Mouse (Mus musculus): ENCODE results near the gene Mpeg1. TPM values are rescaled to one million over a fixed set of nuclear protein-coding genes. Genes with fewer than 3 reads are reported as not detected.

Mpeg1 gene
- total and polyA plus RNA-seq, 3 experiments: 43.8 to 270 (median 68.0) TPM

- peaks cover 35 to 98% of the 10 kb centered on the region in 2 experiments for H3K4me1 ChIP-seq (ENCODE audit: control insufficient read depth in 1 of 2, insufficient read depth in 2 of 2)
- no peak overlapping the region for H3K4me3 ChIP-seq (replicated peaks in 1 of 3; ENCODE audit: low read depth in 2 of 3, low read length in 2 of 3, poor library complexity in 1 of 3)
- H3K27me3 ChIP-seq (replicated peaks): no peaks in the 10 kb centered on the region
- peak; percentile 75 for DNase-seq (ENCODE audit: extremely low read depth)
- in situ Hi-C loops (cut with MboI; ENCODE audit: low pct_ligation_motif_present, low pct_unique_long_range_greater_than_20kb, low sequenced_read_pairs) (no loop called here), dilution Hi-C loops (cut with MboI; ENCODE audit: extremely low pct_ligation_motif_present, extremely low pct_unique_long_range_greater_than_20kb, low sequenced_read_pairs) (no loop called here)
- H3K9ac ChIP-seq (ENCODE audit: insufficient read depth, low read depth): 0 out of 2 replicates have a peak overlapping the region, but pooled peaks have one; percentile 25
- peak overlapping the region; percentile 61 for H3K4me2 ChIP-seq (ENCODE audit: insufficient read depth, low read depth, poor library complexity, severe bottlenecking)
- H3K27ac ChIP-seq (ENCODE audit: insufficient read depth, low read depth): peak overlapping the region; percentile 80
- H3K36me3 ChIP-seq (replicated peaks in 1 of 2; ENCODE audit: control insufficient read depth in 1 of 2, insufficient read depth in 1 of 2, low read length in 1 of 2): peaks cover 22 to 75% of the 10 kb centered on the region in 2 experiments
- H3K9me3 ChIP-seq (replicated peaks; ENCODE audit: low read length): no peaks in the 10 kb centered on the region
- H3K79me2 ChIP-seq (replicated peaks; ENCODE audit: control insufficient read depth, extremely low read depth, insufficient read depth, poor library complexity, severe bottlenecking): no peaks in the 10 kb centered on the region
- TF ChIP-seq NELFE (IDR thresholded peaks at IDR 0.05; ENCODE audit: low read depth, low read length): 0 out of 2 replicates have a peak, but pooled peaks have one; percentile 20
- TF ChIP-seq RAD21 (IDR thresholded peaks at IDR 0.05; ENCODE audit: low read depth, low read length): no peak
- TF ChIP-seq SIN3A (IDR thresholded peaks at IDR 0.05; ENCODE audit: low read length): peak; percentile 51
- TF ChIP-seq USF2 (conservative IDR thresholded peaks at IDR 0.05; ENCODE audit: low read depth, low read length): no peak
- no peak for TF ChIP-seq CTCF (conservative IDR thresholded peaks at IDR 0.05 in 1 of 2, IDR thresholded peaks at IDR 0.05 in 1 of 2; ENCODE audit: low read depth in 2 of 2, low read length in 2 of 2)
- TF ChIP-seq ZKSCAN1 (IDR thresholded peaks at IDR 0.05; ENCODE audit: borderline replicate concordance, low read depth, low read length): no peak
- TF ChIP-seq TBP (conservative IDR thresholded peaks at IDR 0.05; ENCODE audit: low read depth, low read length): no peak
- 0 out of 2 replicates have a peak, but pooled peaks have one; percentile 22 for TF ChIP-seq NRF1 (IDR thresholded peaks at IDR 0.05; ENCODE audit: low read depth, low read length)
- no peak for TF ChIP-seq ZC3H11A (IDR thresholded peaks at IDR 0.05; ENCODE audit: low read depth, low read length)
- no peak; the same call in 1 of the 2 replicates for TF ChIP-seq ETS1 (conservative IDR thresholded peaks at IDR 0.05; ENCODE audit: low read depth, low read length)
- no peak for TF ChIP-seq JUND (conservative IDR thresholded peaks at IDR 0.05; ENCODE audit: low read depth, low read length)
- TF ChIP-seq MXI1 (IDR thresholded peaks at IDR 0.05; ENCODE audit: low read depth, low read length): no peak; the same call in 1 of the 2 replicates
- TF ChIP-seq ZNF384 (IDR thresholded peaks at IDR 0.05; ENCODE audit: low read depth, low read length): peak; percentile 92
- TF ChIP-seq POLR2A (IDR thresholded peaks at IDR 0.05; ENCODE audit: low read depth, low read length): no peak
- no peak for TF ChIP-seq HCFC1 (IDR thresholded peaks at IDR 0.05; ENCODE audit: low read depth, low read length)
- TF ChIP-seq GABPA (IDR thresholded peaks at IDR 0.05; ENCODE audit: insufficient replicate concordance, low read depth, low read length): no peak
- peak; percentile 38; the same call in 1 of the 2 replicates for TF ChIP-seq MYC (IDR thresholded peaks at IDR 0.05; ENCODE audit: low read depth, low read length)
- TF ChIP-seq BHLHE40 (IDR thresholded peaks at IDR 0.05; ENCODE audit: low read depth, low read length): peak; percentile 80
- TF ChIP-seq EP300 (IDR thresholded peaks at IDR 0.05; ENCODE audit: low read length): no peak
- TF ChIP-seq IRF4 (IDR thresholded peaks at IDR 0.05; ENCODE audit: low read depth, low read length): peak; percentile 36; the same call in 1 of the 2 replicates
- TF ChIP-seq RCOR1 (conservative IDR thresholded peaks at IDR 0.05; ENCODE audit: low read depth, low read length): 0 out of 2 replicates have a peak, but pooled peaks have one; percentile 4
- no peak for TF ChIP-seq MAX (IDR thresholded peaks at IDR 0.05; ENCODE audit: low read length)
- TF ChIP-seq MEF2A (IDR thresholded peaks at IDR 0.05; ENCODE audit: borderline replicate concordance, low read depth, low read length): peak; percentile 23; the same call in 1 of the 2 replicates
- no peak for TF ChIP-seq POLR2AphosphoS2 (IDR thresholded peaks at IDR 0.05; ENCODE audit: low read depth, low read length)
- no peak for TF ChIP-seq KAT2A (IDR thresholded peaks at IDR 0.05; ENCODE audit: insufficient replicate concordance, low read length)
- no peak for TF ChIP-seq MAZ (IDR thresholded peaks at IDR 0.05; ENCODE audit: low read depth, low read length)
- peak; percentile 42; the same call in 1 of the 2 replicates for TF ChIP-seq MAFK (IDR thresholded peaks at IDR 0.05; ENCODE audit: insufficient replicate concordance, low read length)
- no peak for TF ChIP-seq PAX5 (IDR thresholded peaks at IDR 0.05; ENCODE audit: low read length)
- TF ChIP-seq TCF12 (IDR thresholded peaks at IDR 0.05; ENCODE audit: low read depth, low read length): peak; percentile 72
- TF ChIP-seq UBTF (IDR thresholded peaks at IDR 0.05; ENCODE audit: low read depth, low read length): no peak
These were observed 11.9 kb downstream of the Mpeg1 start for GRCm38 (mm10) chr19:12472381-12472976.
